Mouse (Mus musculus) neural tube, embryonic 12.5 days (tissue): ENCODE results near the gene Gpr180. TPM values are rescaled to one million over a fixed set of nuclear protein-coding genes. Genes with fewer than 3 reads are reported as not detected.
"Not testable (repeated sequence)": the region's sequence is repeated elsewhere in the genome, so short reads cannot be mapped to it uniquely, and the experiment has no call there.

Experiments
- ATAC-seq: fragments of 200-750 bp; cut with Nextera tagmentation; 2 replicates; pipeline ENCODE4 v1.8.0; 2017; ENCODE audit warnings: low read depth, mild to moderate bottlenecking, moderate TSS enrichment, moderate library complexity; ENCODE audit not compliant: low FRiP score
- H3K27ac ChIP-seq: fragments of 300-500 bp; sonication (generic); 2 replicates; pipeline ENCODE4 v1.5.1; 2016
- H3K27me3 ChIP-seq: fragments of 300-500 bp; sonication (generic); replicated peaks from 2 replicates; pipeline ENCODE4 v1.6.1; 2016; ENCODE audit warnings: mild to moderate bottlenecking
- H3K36me3 ChIP-seq: fragments of 300-500 bp; sonication (generic); 2 replicates; pipeline ENCODE4 v1.6.1; 2016; ENCODE audit warnings: mild to moderate bottlenecking
- H3K4me1 ChIP-seq: fragments of 300-500 bp; sonication (generic); 2 replicates; pipeline ENCODE4 v1.6.1; 2016
- H3K4me2 ChIP-seq: fragments of 300-500 bp; sonication (generic); replicated peaks from 2 replicates; pipeline ENCODE4 v1.6.1; 2016; ENCODE audit warnings: mild to moderate bottlenecking
- H3K4me3 ChIP-seq: fragments of 300-500 bp; sonication (generic); 2 replicates; pipeline ENCODE4 v1.5.1; 2016
- H3K9ac ChIP-seq: fragments of 300-500 bp; sonication (generic); 2 replicates; pipeline ENCODE4 v1.6.1; 2016; ENCODE audit warnings: mild to moderate bottlenecking
- H3K9me3 ChIP-seq: fragments of 300-500 bp; sonication (generic); 2 replicates; pipeline ENCODE4 v1.6.1; 2016; ENCODE audit warnings: mild to moderate bottlenecking
- WGBS: fragments of 180-500 bp; shearing (Covaris S2); methylation state at CpG from one replicate; pipeline ENCODE4 v1.1.7; 2016; 5-methylcytosine and 5-hydroxymethylcytosine counted together
- polyA plus RNA-seq: library from polyadenylated mRNA; unstranded; fragments of >200 nt; fragmentation: Nextera tagmentation; extraction: Ambion mirVana; gene quantifications from 2 replicates; pipeline ENCODE4 v1.2.1, GENCODE M21; 2016

The Gpr180 gene
- polyA plus RNA-seq, 1 experiment from 2014 or later = 38.9 TPM

DNA sequence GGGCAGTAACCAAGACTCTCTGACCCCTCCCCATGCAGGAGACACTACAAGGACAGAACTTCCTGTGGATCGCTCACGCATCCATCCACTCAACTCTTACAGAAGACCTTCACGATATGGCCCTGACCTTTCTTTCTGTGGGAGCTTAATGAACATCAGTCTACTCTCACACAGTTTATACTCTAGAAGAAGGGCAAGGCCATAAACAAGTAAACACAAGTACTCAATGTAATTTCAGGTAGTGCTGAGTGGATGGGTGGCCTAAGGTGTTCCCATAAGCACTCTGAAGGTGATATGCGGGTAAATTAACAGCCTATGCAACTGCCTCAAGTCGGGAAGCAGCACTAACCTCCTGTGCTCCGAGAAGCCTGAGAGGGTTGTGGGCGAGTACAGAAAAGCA lies 5.5 kb upstream of the Gpr180 start:
- Histone ChIP-seq H3K4me3 (peak overlapping the region; percentile 69), H3K4me2 (peak overlapping the region; percentile 93), H3K36me3 (peaks cover 24% of the 10 kb centered on the region), H3K9me3 (no peaks in the 10 kb centered on the region), H3K27me3 (no peaks in the 10 kb centered on the region), H3K27ac (no peak overlapping the region), H3K9ac (peak overlapping the region; percentile 76; the same call in 1 of the 2 replicates), H3K4me1 (peaks cover 10% of the 10 kb centered on the region)
- WGBS = 85% methylated on average over 7 of the region's 7 CpGs
- no peak for ATAC-seq

DNA sequence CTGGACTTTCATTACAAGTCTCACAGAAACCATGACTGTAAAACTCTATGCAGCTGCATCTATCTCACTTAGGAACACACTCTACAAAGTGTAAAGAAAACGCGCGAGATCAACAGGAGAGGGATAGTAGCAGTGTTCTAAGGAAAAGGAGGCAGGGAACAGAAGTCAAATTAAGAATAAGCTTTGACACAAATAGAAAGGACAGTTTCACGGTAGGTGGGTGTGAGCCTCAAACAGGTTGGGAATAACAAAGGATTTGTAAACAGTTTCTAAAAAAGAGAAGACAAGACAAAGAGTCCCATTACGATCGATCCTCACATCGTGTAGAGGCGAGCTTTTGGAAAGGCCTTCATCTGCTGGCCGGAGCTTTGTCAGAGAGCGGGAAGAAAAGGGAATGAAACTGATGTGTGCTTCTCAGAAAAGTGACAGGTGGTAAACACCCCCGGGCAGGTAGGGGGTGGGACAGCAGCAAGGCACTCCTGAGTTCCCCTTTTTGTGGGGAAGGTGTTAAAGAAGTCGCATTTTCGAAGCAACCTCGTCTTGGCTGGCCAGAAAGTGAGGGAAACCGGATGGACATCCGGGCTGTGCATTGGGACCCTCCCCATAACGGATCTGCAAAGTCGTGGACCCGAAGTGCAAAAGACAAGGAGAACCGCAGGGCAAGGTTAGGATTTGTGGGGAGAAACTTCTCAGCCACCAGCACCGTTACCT lies 4.9 kb upstream of the Gpr180 start:
- 12% methylated on average over 21 of the region's 21 CpGs for WGBS
- peak overlapping the region; percentile 69 for H3K4me3 ChIP-seq
- peaks cover 10% of the 10 kb centered on the region for H3K4me1 ChIP-seq
- H3K27ac ChIP-seq = no peak overlapping the region
- H3K27me3 ChIP-seq = no peaks in the 10 kb centered on the region
- H3K4me2 ChIP-seq = peak overlapping the region; percentile 93
- H3K9ac ChIP-seq = peak overlapping the region; percentile 76
- H3K36me3 ChIP-seq = peaks cover 20% of the 10 kb centered on the region
- peak; percentile 26 for ATAC-seq
- no peaks in the 10 kb centered on the region for H3K9me3 ChIP-seq

DNA sequence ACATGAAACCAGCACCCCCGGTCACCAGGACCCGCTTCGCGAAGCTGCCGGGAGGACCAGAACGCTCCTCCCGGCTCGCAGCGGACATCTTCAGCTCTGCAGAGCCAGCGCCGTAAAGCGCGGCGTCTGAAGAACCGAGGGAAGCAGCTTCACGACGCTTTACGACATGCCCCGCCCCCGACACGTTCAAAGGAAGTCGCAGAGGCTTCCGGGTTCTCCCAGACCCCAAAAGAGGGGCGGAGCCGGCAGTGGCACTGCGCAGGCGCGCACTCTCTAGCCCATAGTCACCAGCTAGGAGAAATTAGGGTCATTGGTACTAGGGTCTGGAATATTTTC lies 4.3 kb upstream of the Gpr180 start, which contains the start of gene Tgds:
Gene Tgds, minus strand, starts transcription at position 114 of the 336 bp plus-strand sequence.
- Histone ChIP-seq H3K27me3 (no peaks in the 10 kb centered on the region), H3K9ac (peak within 1 kb of the TSS; percentile 76), H3K27ac (no peak within 1 kb of the TSS), H3K36me3 (peaks cover 15% of the 10 kb centered on the region), H3K4me1 (peaks cover 10% of the 10 kb centered on the region), H3K4me3 (peak within 1 kb of the TSS; percentile 69), H3K9me3 (no peaks in the 10 kb centered on the region), H3K4me2 (peak within 1 kb of the TSS; percentile 93)
- WGBS = under 1% methylated on average over 28 of the region's 28 CpGs
- ATAC-seq = peak; percentile 80

GRCm38 (mm10) chr14:118137487-118137886 lies 529 bp downstream of the Gpr180 start:
- peaks cover 18% of the 10 kb centered on the region for H3K36me3 ChIP-seq
- peak overlapping the region; percentile 94 for H3K4me2 ChIP-seq
- H3K27ac ChIP-seq = no peak overlapping the region; the same call in 1 of the 2 replicates
- peak overlapping the region; percentile 85 for H3K9ac ChIP-seq
- H3K27me3 ChIP-seq = no peaks in the 10 kb centered on the region
- no peaks in the 10 kb centered on the region for H3K9me3 ChIP-seq
- WGBS = under 1% methylated on average over 13 of the region's 13 CpGs
- ATAC-seq = peak; percentile 30
- no peaks in the 10 kb centered on the region; the same call in 1 of the 2 replicates for H3K4me1 ChIP-seq
- H3K4me3 ChIP-seq = peak overlapping the region; percentile 79

DNA sequence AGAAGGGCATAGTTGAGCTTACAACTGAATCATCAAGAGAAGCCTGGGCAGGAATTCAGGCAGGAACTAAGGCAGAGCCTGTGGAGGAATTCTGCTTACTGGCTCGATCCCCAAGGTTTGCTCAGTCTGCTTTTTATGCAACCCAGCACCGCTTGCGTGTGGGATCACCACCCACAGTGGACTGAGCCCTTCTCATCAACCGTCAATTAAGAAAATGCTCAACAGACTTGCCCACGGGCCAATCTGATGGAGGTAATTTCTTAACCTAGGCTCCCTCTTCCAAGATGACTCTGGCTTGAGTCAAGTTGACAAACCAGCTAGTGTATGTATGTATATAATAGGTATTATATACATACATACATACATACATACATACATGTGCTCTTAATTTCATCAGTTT lies 5.3 kb downstream of the Gpr180 start:
- Histone ChIP-seq H3K27ac (no peak overlapping the region), H3K9ac (no peak overlapping the region), H3K4me3 (no peak overlapping the region), H3K4me2 (no peak overlapping the region), H3K9me3 (no peaks in the 10 kb centered on the region), H3K36me3 (peaks cover 18% of the 10 kb centered on the region), H3K27me3 (no peaks in the 10 kb centered on the region), H3K4me1 (no peaks in the 10 kb centered on the region)
- WGBS = 94% methylated on average over 5 of the region's 5 CpGs
- ATAC-seq = no peak

DNA sequence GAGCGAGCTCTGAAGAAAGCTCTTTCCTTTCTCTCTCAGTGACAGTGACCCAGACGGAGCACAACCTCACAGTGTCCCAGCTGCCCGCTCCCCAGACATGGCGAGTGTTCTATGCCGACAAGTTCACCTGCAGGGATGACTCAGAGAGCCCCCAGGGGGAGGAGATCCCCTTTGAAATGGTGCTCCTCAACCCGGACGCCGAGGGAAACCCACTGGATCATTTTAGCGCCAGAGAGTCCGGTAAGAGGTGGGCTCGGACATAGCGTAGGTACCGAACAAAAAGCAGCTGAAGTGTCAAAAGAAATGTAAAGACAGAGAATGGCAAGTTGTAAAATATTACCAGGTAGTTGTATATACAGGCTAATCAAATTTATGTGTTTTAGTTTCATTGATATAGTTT lies 11.1 kb downstream of the Gpr180 start:
- Histone ChIP-seq H3K4me3 (no peak overlapping the region), H3K9me3 (no peaks in the 10 kb centered on the region), H3K9ac (no peak overlapping the region), H3K4me2 (no peak overlapping the region), H3K36me3 (peaks cover 3% of the 10 kb centered on the region; the same call in 1 of the 2 replicates), H3K4me1 (no peaks in the 10 kb centered on the region), H3K27ac (no peak overlapping the region), H3K27me3 (no peaks in the 10 kb centered on the region)
- WGBS = 94% methylated on average over 13 of the region's 13 CpGs
- ATAC-seq = no peak

DNA sequence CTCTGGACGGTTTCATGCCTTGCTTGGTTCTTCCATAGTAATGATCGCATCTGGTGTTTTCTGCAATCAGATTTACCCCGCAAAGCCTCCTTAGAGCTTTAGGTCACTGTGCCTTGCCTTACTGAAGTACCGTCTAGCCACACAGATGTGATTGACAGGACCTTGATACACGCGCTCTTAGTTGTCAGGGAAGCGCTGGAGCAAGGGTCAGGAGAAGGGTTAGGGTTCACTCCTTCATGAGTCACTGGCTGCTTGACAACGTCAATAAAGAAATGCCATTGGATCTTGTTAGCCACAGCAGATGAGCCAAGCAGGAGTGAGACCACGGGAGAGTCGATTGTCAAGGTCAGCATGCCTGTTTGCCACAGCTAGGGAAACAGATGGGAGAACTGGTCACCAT lies 11.6 kb downstream of the Gpr180 start:
- 86% methylated on average over 10 of the region's 10 CpGs for WGBS
- H3K9me3 ChIP-seq = no peaks in the 10 kb centered on the region
- H3K4me3 ChIP-seq = no peak overlapping the region
- ATAC-seq = no peak
- H3K4me1 ChIP-seq = no peaks in the 10 kb centered on the region
- H3K9ac ChIP-seq = no peak overlapping the region
- no peak overlapping the region for H3K4me2 ChIP-seq
- peaks cover 5% of the 10 kb centered on the region for H3K36me3 ChIP-seq
- H3K27me3 ChIP-seq = no peaks in the 10 kb centered on the region
- no peak overlapping the region for H3K27ac ChIP-seq

- Histone ChIP-seq H3K27me3 (no peaks in the 10 kb centered on the region), H3K4me1 (no peaks in the 10 kb centered on the region), H3K36me3 (peaks cover 20% of the 10 kb centered on the region), H3K9ac (no peak overlapping the region), H3K27ac (no peak overlapping the region), H3K4me2 (no peak overlapping the region), H3K4me3 (no peak overlapping the region), H3K9me3 (no peaks in the 10 kb centered on the region)
- WGBS = 91% methylated on average over 26 of the region's 26 CpGs
- ATAC-seq = no peak
These were observed 13.9 kb downstream of the Gpr180 start for GRCm38 (mm10) chr14:118150656-118151551.

DNA sequence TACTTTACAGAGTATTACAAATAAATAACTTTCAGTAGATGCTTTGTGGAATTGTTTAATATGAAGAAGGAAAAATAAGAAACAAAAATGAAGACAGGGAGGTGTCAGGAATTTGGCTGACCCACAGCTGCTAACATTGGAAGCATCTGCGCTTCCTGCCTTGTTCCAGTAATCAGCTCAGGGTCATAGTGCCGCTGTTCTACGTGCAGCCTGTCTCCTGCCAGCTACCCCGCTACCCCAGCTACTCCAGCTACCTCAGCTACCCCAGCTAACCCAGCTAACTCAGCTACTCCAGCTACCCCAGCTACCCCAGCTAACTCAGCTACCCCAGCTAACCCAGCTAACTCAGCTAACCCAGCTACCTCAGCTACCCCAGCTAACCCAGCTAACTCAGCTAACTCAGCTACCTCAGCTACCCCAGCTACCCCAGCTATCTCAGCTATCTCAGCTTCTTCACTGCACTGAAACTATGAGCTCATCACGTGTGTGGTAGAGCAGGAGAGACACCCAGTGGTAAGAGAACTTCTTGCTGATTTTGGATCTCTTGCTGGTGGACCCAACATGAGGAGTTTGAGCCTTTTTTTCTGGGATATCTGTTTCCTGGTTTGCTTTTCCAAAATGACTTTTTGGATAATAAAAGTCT lies 14.8 kb downstream of the Gpr180 start:
- Histone ChIP-seq H3K9ac (no peak overlapping the region), H3K36me3 (peaks cover 20% of the 10 kb centered on the region), H3K4me1 (no peaks in the 10 kb centered on the region), H3K4me3 (no peak overlapping the region), H3K9me3 (no peaks in the 10 kb centered on the region), H3K27ac (no peak overlapping the region), H3K4me2 (no peak overlapping the region), H3K27me3 (no peaks in the 10 kb centered on the region)
- WGBS = 84% methylated on average over 5 of the region's 5 CpGs
- ATAC-seq = no peak

- Histone ChIP-seq H3K4me3 (no peak overlapping the region), H3K9me3 (no peaks in the 10 kb centered on the region), H3K4me1 (no peaks in the 10 kb centered on the region), H3K4me2 (no peak overlapping the region), H3K36me3 (peaks cover 20% of the 10 kb centered on the region), H3K27ac (no peak overlapping the region), H3K27me3 (no peaks in the 10 kb centered on the region), H3K9ac (no peak overlapping the region)
- no peak for ATAC-seq
- WGBS = 94% methylated on average over 8 of the region's 8 CpGs
These were observed 15.3 kb downstream of the Gpr180 start for GRCm38 (mm10) chr14:118152294-118152651.

GRCm38 (mm10) chr14:118156056-118156455 lies 19.1 kb downstream of the Gpr180 start:
- not testable (repeated sequence) for H3K9ac ChIP-seq, ATAC-seq, H3K27ac ChIP-seq, H3K4me2 ChIP-seq, H3K27me3 ChIP-seq, H3K4me1 ChIP-seq, H3K9me3 ChIP-seq, H3K4me3 ChIP-seq
- peaks cover 41% of the 10 kb centered on the region for H3K36me3 ChIP-seq
- 94% methylated on average over 16 of the region's 16 CpGs for WGBS

- Histone ChIP-seq H3K27me3 (no peaks in the 10 kb centered on the region), H3K36me3 (peaks cover 48% of the 10 kb centered on the region), H3K9me3 (no peaks in the 10 kb centered on the region), H3K4me2 (no peak overlapping the region), H3K4me1 (no peaks in the 10 kb centered on the region), H3K4me3 (no peak overlapping the region), H3K27ac (no peak overlapping the region), H3K9ac (no peak overlapping the region)
- 89% methylated on average over 10 of the region's 10 CpGs for WGBS
- no peak for ATAC-seq
These were observed 19.8 kb downstream of the Gpr180 start for GRCm38 (mm10) chr14:118156740-118157139.
